Mouse (Mus musculus): ENCODE data around the gene Dut.

- TF ChIP-seq ELF1 (IDR thresholded peaks at IDR 0.05; ENCODE audit: low read depth, low read length) (no peak), CTCF (IDR thresholded peaks at IDR 0.05 in 2 of 3, conservative IDR thresholded peaks at IDR 0.05 in 1 of 3; ENCODE audit: control insufficient read depth in 1 of 3, insufficient read depth in 1 of 3, low read depth in 2 of 3, low read length in 3 of 3, poor library complexity in 1 of 3, severe bottlenecking in 1 of 3) (no peak), POLR2A (IDR thresholded peaks at IDR 0.05; ENCODE audit: control insufficient read depth in 1 of 2, insufficient read depth in 1 of 2, low read depth in 1 of 2, low read length in 2 of 2, poor library complexity in 1 of 2) (no peak), USF1 (IDR thresholded peaks at IDR 0.05; ENCODE audit: low read depth, low read length) (no peak), USF2 (IDR thresholded peaks at IDR 0.05; ENCODE audit: borderline replicate concordance in 1 of 2, insufficient read depth in 1 of 2, low read depth in 1 of 2, low read length in 2 of 2) (no peak), POLR2AphosphoS2 (IDR thresholded peaks at IDR 0.05; ENCODE audit: low read length) (no peak), HCFC1 (IDR thresholded peaks at IDR 0.05; ENCODE audit: low read depth, low read length) (no peak), ZC3H11A (IDR thresholded peaks at IDR 0.05; ENCODE audit: low read depth, low read length) (no peak), ZMIZ1 (IDR thresholded peaks at IDR 0.05; ENCODE audit: low read depth, low read length) (no peak), TCF12 (IDR thresholded peaks at IDR 0.05; ENCODE audit: low read depth, low read length) (no peak), ETS1 (IDR thresholded peaks at IDR 0.05; ENCODE audit: low read depth, low read length) (no peak), UBTF (IDR thresholded peaks at IDR 0.05; ENCODE audit: borderline replicate concordance, insufficient read depth, low read depth, low read length) (no peak), ZKSCAN1 (IDR thresholded peaks at IDR 0.05; ENCODE audit: low read depth, low read length) (no peak)
Observed at GRCm38 (mm10) chr2:125290197-125290965, 43.4 kb downstream of the Dut start.
